Mouse (Mus musculus) hindbrain, postnatal 0 days (tissue): ENCODE data around the gene Rab20. TPM values are rescaled to one million over a fixed set of nuclear protein-coding genes. Genes with fewer than 3 reads are reported as not detected.

Source experiments
- ATAC-seq: fragments of 200-750 bp; cut with Nextera tagmentation; 2 replicates; pipeline ENCODE4 v1.8.0; 2017; ENCODE audit warnings: mild to moderate bottlenecking, moderate TSS enrichment, moderate library complexity
- DNase-seq: peaks from one replicate; pipeline ENCODE4 v3.0.0-alpha.2; 2015; ENCODE audit warnings: low spot score
- H3K27ac ChIP-seq: fragments of 300-500 bp; sonication (generic); 2 replicates; pipeline ENCODE4 v1.5.1; 2014; ENCODE audit warnings: mild to moderate bottlenecking
- H3K27me3 ChIP-seq: fragments of 300-500 bp; sonication (generic); 2 replicates; pipeline ENCODE4 v1.6.1; 2014; ENCODE audit warnings: low read length, mixed read lengths; ENCODE audit not compliant: insufficient read depth
- H3K36me3 ChIP-seq: fragments of 300-500 bp; sonication (generic); 2 replicates; pipeline ENCODE4 v1.6.1; 2014; ENCODE audit warnings: low read length, mixed read lengths; ENCODE audit not compliant: insufficient read depth
- H3K4me1 ChIP-seq: fragments of 300-500 bp; sonication (generic); 2 replicates; pipeline ENCODE4 v1.6.1; 2014; ENCODE audit warnings: antibody characterized with exemption, low read length, mixed read lengths; ENCODE audit not compliant: insufficient read depth
- H3K4me2 ChIP-seq: fragments of 300-500 bp; sonication (generic); 2 replicates; pipeline ENCODE4 v1.6.1; 2014; ENCODE audit warnings: low read depth, mild to moderate bottlenecking, low read length, moderate library complexity, mixed read lengths
- H3K4me3 ChIP-seq: fragments of 300-500 bp; sonication (generic); 2 replicates; pipeline ENCODE4 v1.5.1; 2014; ENCODE audit warnings: low read length
- H3K9ac ChIP-seq: fragments of 300-500 bp; sonication (generic); replicated peaks from 2 replicates; pipeline ENCODE4 v1.6.1; 2014; ENCODE audit warnings: mild to moderate bottlenecking, low read length, moderate library complexity, mixed read lengths
- H3K9me3 ChIP-seq: fragments of 300-500 bp; sonication (generic); 2 replicates; pipeline ENCODE4 v1.6.1; 2016; ENCODE audit warnings: low read length, mixed read lengths
- CTCF ChIP-seq: IDR thresholded peaks from 2 replicates; pipeline ENCODE4 v1.5.1; 2016; ENCODE audit warnings: antibody characterized with exemption, control low read depth, low read depth
- WGBS: fragments of 180-500 bp; shearing (Covaris S2); extraction: QIAGEN DNeasy Blood & Tissue Kit; methylation state at CpG from one replicate; pipeline ENCODE4 v1.1.7; 2014; 5-methylcytosine and 5-hydroxymethylcytosine counted together
- polyA plus RNA-seq: library from polyadenylated mRNA; unstranded; fragments of >200 nt; fragmentation: Nextera tagmentation; extraction: Ambion mirVana; gene quantifications from 2 replicates; pipeline ENCODE4 v1.2.1, GENCODE M21; 2015
- total RNA-seq: library from RNA; depleted of rRNA; stranded (reverse); fragments of >200 nt; gene quantifications from 2 replicates; pipeline ENCODE4 v1.2.3, GENCODE M21; 2014

Gene Rab20
- total and polyA plus RNA-seq, 2 experiments from 2014 or later: 2.2 to 4.7 TPM

DNA sequence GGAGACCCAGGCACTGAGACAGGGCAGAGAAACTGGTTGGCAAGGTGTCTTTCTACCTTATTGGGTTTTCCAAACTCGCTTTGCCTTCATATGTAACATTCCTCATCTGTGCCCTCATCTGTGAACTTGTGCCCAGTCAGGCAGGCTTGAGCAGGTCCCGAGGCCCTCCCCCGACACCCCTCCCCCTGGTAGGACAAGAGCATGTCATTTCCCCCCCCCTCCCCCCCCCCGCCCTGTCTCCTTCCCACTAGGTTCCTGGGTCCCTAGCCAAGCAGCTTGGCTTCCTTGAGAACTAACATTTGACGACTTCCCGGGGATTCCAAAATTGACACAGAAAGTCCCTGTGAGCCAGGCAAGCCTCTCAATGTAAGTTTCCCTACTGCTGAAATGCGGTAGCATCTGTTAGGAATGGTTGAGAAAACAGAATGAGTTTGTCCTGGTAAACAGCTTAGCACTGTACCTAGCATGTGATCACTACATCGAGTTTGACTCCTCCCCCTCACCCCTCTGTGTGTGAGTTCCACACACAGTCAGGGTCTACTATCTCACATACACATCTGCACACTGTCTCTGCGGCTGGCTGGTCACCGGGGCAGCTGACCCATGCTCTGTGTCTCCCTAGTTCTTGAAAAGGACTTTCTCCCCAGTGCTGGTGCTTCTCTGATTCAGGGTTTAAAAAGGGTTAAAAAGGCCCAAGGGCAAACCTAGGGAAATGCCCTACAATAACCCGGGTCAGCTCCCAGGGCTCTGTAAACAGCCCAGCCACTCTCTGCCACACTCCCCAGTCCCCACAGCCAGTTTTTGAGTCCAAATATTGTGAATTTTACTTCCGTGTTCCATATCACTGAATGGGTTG is 20.3 kb downstream of the Rab20 start:
- Histone ChIP-seq H3K27me3 (no peaks in the 10 kb centered on the region), H3K36me3 (no peaks in the 10 kb centered on the region), H3K4me3 (no peak overlapping the region), H3K9me3 (no peaks in the 10 kb centered on the region), H3K9ac (no peak overlapping the region), H3K27ac (no peak overlapping the region), H3K4me1 (no peaks in the 10 kb centered on the region), H3K4me2 (no peak overlapping the region)
- no peak for DNase-seq
- 45% methylated on average over 12 of the region's 12 CpGs for WGBS
- ATAC-seq: peak; percentile 17; the same call in 1 of the 2 replicates
- no peak for TF ChIP-seq CTCF

DNA sequence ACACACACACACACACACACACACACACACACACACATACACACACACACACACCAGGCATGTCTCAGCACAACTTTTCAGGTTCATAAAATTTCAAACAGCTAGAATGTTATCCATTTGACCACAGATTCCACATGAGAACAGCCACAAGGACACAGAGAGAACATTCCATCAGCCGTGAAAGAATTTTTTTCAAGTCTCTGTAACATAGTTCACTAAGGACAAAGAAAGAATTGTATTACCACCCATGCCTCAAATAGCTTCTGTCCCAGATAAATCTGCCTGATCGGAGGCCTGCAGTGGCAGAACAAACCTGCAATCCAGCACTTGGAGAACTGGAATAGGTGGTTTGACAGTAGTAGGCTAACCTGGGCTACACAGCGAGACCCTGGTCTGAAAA is 21.2 kb downstream of the Rab20 start:
- WGBS: 76% methylated on average over 3 of the region's 3 CpGs
- Histone ChIP-seq H3K36me3 (no peaks in the 10 kb centered on the region), H3K27ac (no peak overlapping the region), H3K9ac (no peak overlapping the region), H3K9me3 (no peaks in the 10 kb centered on the region), H3K4me2 (no peak overlapping the region), H3K4me1 (no peaks in the 10 kb centered on the region), H3K27me3 (no peaks in the 10 kb centered on the region), H3K4me3 (no peak overlapping the region)
- no peak for DNase-seq
- TF ChIP-seq CTCF: no peak
- ATAC-seq: no peak

DNA sequence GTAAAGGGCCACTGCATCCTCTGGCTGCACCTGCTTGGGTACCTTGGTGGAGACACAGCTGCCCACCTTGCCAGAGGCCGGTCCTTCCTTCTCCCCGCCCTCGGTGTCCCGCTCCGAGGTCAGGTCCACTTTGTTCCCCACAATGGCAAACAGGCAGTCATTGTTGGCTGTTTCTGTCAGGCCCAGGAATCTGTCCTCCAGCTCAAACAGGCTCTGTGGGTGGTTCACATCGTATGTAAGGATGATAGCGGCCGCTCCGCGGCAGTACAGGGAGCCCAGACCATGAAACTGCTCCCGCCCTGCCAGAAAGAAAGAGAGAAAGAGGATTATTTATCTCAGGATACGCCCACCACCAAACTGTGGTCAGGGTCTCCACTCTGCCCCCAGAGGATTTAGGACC is 24.3 kb downstream of the Rab20 start:
- H3K4me2 ChIP-seq: no peak overlapping the region
- peaks cover 4% of the 10 kb centered on the region; the same call in 1 of the 2 replicates for H3K4me1 ChIP-seq
- no peak overlapping the region for H3K27ac ChIP-seq
- 42% methylated on average over 12 of the region's 12 CpGs for WGBS
- no peak for TF ChIP-seq CTCF
- H3K9me3 ChIP-seq: no peaks in the 10 kb centered on the region
- DNase-seq: no peak
- H3K9ac ChIP-seq: no peak overlapping the region
- ATAC-seq: no peak
- no peaks in the 10 kb centered on the region for H3K27me3 ChIP-seq
- no peaks in the 10 kb centered on the region for H3K36me3 ChIP-seq
- no peak overlapping the region for H3K4me3 ChIP-seq

DNA sequence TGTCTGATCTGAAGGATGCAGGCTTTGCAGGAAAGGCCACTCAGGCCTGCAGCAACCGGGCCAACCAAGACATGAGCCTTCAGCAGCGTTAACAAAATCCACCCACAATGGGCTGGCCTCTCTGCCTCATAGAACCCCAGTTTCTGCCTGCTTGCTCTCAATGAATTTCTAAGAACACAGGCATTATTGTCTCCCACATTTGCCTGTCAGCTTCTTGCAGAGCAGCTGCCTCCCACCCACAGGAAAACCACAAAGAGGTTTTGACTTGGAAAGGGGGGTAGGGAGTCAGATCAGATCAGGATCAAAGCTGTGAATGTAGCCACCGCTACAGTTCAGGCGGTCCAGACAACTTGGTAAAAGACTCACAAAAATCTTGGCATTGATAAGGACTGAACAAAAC is 25.5 kb downstream of the Rab20 start:
- Histone ChIP-seq H3K9ac (no peak overlapping the region), H3K9me3 (no peaks in the 10 kb centered on the region), H3K27me3 (no peaks in the 10 kb centered on the region), H3K4me2 (no peak overlapping the region), H3K4me1 (peaks cover 4% of the 10 kb centered on the region; the same call in 1 of the 2 replicates), H3K36me3 (no peaks in the 10 kb centered on the region), H3K4me3 (no peak overlapping the region), H3K27ac (peak overlapping the region; percentile 21)
- ATAC-seq: peak; percentile 54; the same call in 1 of the 2 replicates
- peak; percentile 33 for DNase-seq
- WGBS: 24% methylated on average over 4 of the region's 4 CpGs
- TF ChIP-seq CTCF: no peak

DNA sequence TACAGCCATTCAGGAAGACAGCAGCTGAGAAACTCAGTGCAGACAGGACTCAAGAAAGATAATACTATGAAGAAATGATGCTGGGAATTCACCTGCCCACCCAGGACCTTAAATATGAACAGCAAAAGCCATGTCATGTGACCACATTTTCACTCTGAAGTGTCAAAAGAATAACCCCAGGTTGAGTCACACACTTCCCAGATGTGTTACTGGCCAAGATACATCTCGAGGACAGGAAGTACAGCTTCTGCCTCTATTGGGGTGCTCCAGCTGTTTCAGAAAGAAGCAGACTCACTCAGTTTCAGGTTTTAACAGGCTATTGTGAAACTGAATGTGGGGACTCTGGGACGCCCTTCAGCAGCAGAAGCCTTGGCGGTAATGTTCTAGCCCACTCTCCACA is 26.0 kb downstream of the Rab20 start:
- Histone ChIP-seq H3K9me3 (no peaks in the 10 kb centered on the region), H3K27me3 (no peaks in the 10 kb centered on the region), H3K9ac (no peak overlapping the region), H3K27ac (peak overlapping the region; percentile 21), H3K4me1 (peaks cover 4% of the 10 kb centered on the region; the same call in 1 of the 2 replicates), H3K4me3 (no peak overlapping the region), H3K4me2 (no peak overlapping the region), H3K36me3 (no peaks in the 10 kb centered on the region)
- DNase-seq: no peak
- TF ChIP-seq CTCF: no peak
- no peak for ATAC-seq
- 46% methylated on average over 3 of the region's 3 CpGs for WGBS

DNA sequence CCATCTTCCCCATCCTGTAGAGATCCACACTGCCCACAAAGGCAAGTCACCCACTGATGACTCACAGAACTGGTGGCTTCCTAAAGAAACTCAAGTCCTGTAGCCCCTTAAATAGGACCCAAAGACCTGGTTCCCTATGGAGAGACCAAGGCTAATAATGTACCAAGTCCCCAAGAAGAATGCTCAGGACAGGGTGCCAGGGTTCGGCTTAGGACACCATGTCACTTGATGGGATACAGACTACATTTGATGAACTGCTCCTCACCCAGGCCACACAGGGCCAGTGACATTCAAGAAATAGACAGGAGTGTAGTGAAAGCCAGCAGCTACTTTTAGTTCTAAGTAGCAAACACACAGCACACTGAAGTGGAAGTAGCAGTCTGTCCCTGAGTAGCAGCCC is 26.4 kb downstream of the Rab20 start:
- Histone ChIP-seq H3K36me3 (no peaks in the 10 kb centered on the region), H3K9ac (no peak overlapping the region), H3K4me3 (no peak overlapping the region), H3K9me3 (no peaks in the 10 kb centered on the region), H3K4me1 (peaks cover 4% of the 10 kb centered on the region; the same call in 1 of the 2 replicates), H3K4me2 (no peak overlapping the region), H3K27me3 (no peaks in the 10 kb centered on the region), H3K27ac (no peak overlapping the region)
- WGBS: 100% methylated on average over 1 of the region's 1 CpGs
- TF ChIP-seq CTCF: no peak
- DNase-seq (no peak), ATAC-seq (no peak)
